Mouse (Mus musculus) forebrain, embryonic 16.5 days (tissue): Measurements from ENCODE around the gene Gm10306. TPM values are rescaled to one million over a fixed set of nuclear protein-coding genes. Genes with fewer than 3 reads are reported as not detected.

Experiments
- ATAC-seq: fragments of 200-750 bp; cut with Nextera tagmentation; 2 replicates; pipeline ENCODE4 v1.8.0; 2017; ENCODE audit warnings: mild to moderate bottlenecking, moderate library complexity
- H3K27ac ChIP-seq: fragments of 300-500 bp; sonication (generic); 2 replicates; pipeline ENCODE4 v1.5.1; 2014; ENCODE audit warnings: low read length, control low read depth
- H3K27me3 ChIP-seq: fragments of 300-500 bp; sonication (generic); replicated peaks from 2 replicates; pipeline ENCODE4 v1.6.1; 2014; ENCODE audit warnings: low read length; ENCODE audit not compliant: control insufficient read depth, insufficient read depth
- H3K36me3 ChIP-seq: fragments of 300-500 bp; sonication (generic); 2 replicates; pipeline ENCODE4 v1.6.1; 2014; ENCODE audit not compliant: control insufficient read depth, insufficient read depth
- H3K4me1 ChIP-seq: fragments of 300-500 bp; sonication (generic); replicated peaks from 2 replicates; pipeline ENCODE4 v1.6.1; 2014; ENCODE audit warnings: low read length; ENCODE audit not compliant: control insufficient read depth, insufficient read depth
- H3K4me2 ChIP-seq: fragments of 300-500 bp; sonication (generic); 2 replicates; pipeline ENCODE4 v1.6.1; 2014; ENCODE audit warnings: mild to moderate bottlenecking, low read length, control low read depth
- H3K4me3 ChIP-seq: fragments of 300-500 bp; sonication (generic); replicated peaks from 2 replicates; pipeline ENCODE4 v1.5.1; 2014; ENCODE audit warnings: mild to moderate bottlenecking, low read length, control low read depth
- H3K9ac ChIP-seq: fragments of 300-500 bp; sonication (generic); replicated peaks from 2 replicates; pipeline ENCODE4 v1.6.1; 2014; ENCODE audit warnings: low read depth, low read length, control low read depth
- H3K9me3 ChIP-seq: fragments of 300-500 bp; sonication (generic); 2 replicates; pipeline ENCODE4 v1.6.1; 2016; ENCODE audit warnings: low read length; ENCODE audit not compliant: control insufficient read depth
- WGBS: fragments of 180-500 bp; shearing (Covaris S2); extraction: QIAGEN DNeasy Blood & Tissue Kit; methylation state at CpG from one replicate; pipeline ENCODE4 v1.1.7; 2014; 5-methylcytosine and 5-hydroxymethylcytosine counted together
- polyA plus RNA-seq: library from polyadenylated mRNA; unstranded; fragments of >200 nt; fragmentation: Nextera tagmentation; extraction: Ambion mirVana; gene quantifications from 2 replicates; pipeline ENCODE4 v1.2.1, GENCODE M21; 2015

Gm10306 gene
- polyA plus RNA-seq, 1 experiment from 2014 or later, result not detected

- Histone ChIP-seq H3K9ac (peak overlapping the region; percentile 91), H3K9me3 (no peaks in the 10 kb centered on the region), H3K4me2 (peak overlapping the region; percentile 92), H3K36me3 (no peaks in the 10 kb centered on the region), H3K27me3 (no peaks in the 10 kb centered on the region), H3K4me1 (peaks cover 20% of the 10 kb centered on the region), H3K27ac (peak overlapping the region; percentile 94), H3K4me3 (peak overlapping the region; percentile 100)
- under 1% methylated on average over 32 of the region's 33 CpGs for WGBS
- no peak for ATAC-seq
These were observed 46.2 kb downstream of the Gm10306 start for GRCm38 (mm10) chr4:94602496-94603030.

DNA sequence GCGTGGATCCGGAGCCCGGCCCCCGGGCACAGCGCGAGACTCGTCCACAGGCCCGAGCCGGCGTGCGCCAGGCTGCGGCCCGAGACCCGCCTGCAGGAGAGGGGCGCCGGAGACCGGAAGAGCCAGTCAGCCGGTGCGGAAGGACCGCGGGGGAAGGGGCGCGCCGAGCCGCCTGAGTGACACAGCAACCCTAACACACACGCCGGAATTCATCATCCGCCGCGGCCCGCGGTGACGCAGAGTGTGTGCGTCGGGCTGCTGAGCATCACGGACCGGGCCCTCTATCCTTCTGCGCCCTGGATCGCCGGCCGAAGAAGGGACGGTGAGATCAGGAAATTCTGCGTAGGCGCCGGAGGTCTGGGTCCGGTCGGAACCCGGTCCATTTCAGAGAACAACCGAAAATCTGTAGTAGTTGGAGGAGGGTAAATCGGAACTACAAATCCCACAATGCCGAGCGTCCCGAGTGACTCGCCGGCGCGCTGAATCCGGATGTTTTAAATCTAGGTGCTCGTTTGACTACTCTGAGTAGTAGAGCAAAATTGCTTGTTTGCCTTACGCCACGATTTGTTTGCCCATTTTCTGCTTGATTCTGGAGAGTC is 46.8 kb downstream of the Gm10306 start, which contains the start of gene Plaa:
TSS of gene Plaa (minus strand) at position 214 of the 599 bp plus-strand sequence.
- WGBS, result 0% methylated on average over 49 of the region's 61 CpGs
- Histone ChIP-seq H3K4me1 (peaks cover 20% of the 10 kb centered on the region), H3K36me3 (no peaks in the 10 kb centered on the region), H3K4me3 (peak within 1 kb of the TSS; percentile 100), H3K9ac (peak within 1 kb of the TSS; percentile 91), H3K9me3 (no peaks in the 10 kb centered on the region), H3K27me3 (no peaks in the 10 kb centered on the region), H3K4me2 (peak within 1 kb of the TSS; percentile 97), H3K27ac (peak within 1 kb of the TSS; percentile 94)
- peak; percentile 100 for ATAC-seq

DNA sequence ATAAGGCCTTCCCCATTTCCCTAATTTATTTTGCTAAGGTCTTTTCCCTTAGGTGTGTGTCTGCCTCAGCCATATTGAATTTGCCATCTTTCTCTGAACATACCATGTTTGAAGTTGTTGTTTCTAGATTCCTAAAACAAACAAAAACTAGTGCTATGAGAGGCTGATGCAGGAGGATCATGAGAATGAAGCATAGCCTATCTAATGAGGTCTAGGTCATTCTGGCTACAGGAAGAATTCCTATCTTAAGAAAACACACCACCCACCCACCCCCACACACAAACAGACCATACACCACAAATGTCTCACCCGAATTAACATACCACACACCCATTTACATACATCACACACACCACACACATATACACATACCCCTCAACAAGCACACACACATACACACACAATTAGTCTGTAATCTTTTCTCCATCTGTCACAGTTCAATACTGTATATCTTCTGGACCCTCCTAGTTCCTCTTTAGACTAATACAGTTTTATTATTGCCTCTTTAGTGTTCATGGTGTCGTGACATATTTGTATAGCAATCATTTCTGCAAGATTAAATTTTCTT is 48.2 kb downstream of the Gm10306 start:
- H3K9me3 ChIP-seq, result no peaks in the 10 kb centered on the region
- H3K36me3 ChIP-seq, result no peaks in the 10 kb centered on the region
- H3K4me1 ChIP-seq, result peaks cover 20% of the 10 kb centered on the region
- H3K4me3 ChIP-seq, result no peak overlapping the region
- 94% methylated on average over 2 of the region's 2 CpGs for WGBS
- no peaks in the 10 kb centered on the region for H3K27me3 ChIP-seq
- no peak overlapping the region for H3K4me2 ChIP-seq
- no peak overlapping the region for H3K27ac ChIP-seq
- no peak for ATAC-seq
- H3K9ac ChIP-seq, result no peak overlapping the region

DNA sequence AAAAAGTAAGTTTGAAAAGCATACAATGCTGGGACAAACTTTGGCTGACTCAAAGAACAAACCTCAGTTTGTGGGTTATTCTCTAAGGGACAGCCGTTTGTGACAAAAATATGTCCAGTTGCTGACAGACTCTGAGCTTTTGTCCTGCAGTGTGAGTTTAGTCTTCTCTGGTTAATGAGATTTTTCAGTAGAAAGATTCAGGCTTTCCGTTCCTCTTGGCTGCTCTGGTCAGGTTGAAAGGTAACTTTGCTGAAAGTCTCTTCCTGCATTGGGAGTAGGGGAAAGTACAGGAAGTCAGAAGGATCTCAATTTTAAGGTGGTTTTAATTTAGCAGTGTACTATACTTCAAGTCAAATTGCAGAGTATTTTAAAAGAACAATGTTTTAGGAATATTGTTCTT is 49.2 kb downstream of the Gm10306 start:
- H3K4me1 ChIP-seq, result peaks cover 17% of the 10 kb centered on the region
- H3K27me3 ChIP-seq, result no peaks in the 10 kb centered on the region
- no peak for ATAC-seq
- H3K4me2 ChIP-seq, result no peak overlapping the region
- no peak overlapping the region for H3K27ac ChIP-seq
- 87% methylated on average over 2 of the region's 2 CpGs for WGBS
- H3K9ac ChIP-seq, result no peak overlapping the region
- H3K9me3 ChIP-seq, result no peaks in the 10 kb centered on the region
- H3K4me3 ChIP-seq, result no peak overlapping the region
- H3K36me3 ChIP-seq, result no peaks in the 10 kb centered on the region

Other genes with a start within 250 kb of the Gm10306 start
- gene Caap1, start 250 bp downstream of the Gm10306 start, polyA plus RNA-seq, result 18.7 and 21.8 TPM in 2 replicates
- gene Plaa, start 46.7 kb downstream of the Gm10306 start, polyA plus RNA-seq, result 80.3 and 84.1 TPM in 2 replicates
- 26.2 and 26.8 TPM in 2 replicates for gene Ift74, start 57.9 kb downstream of the Gm10306 start, polyA plus RNA-seq
- gene Lrrc19, start 93.6 kb downstream of the Gm10306 start, polyA plus RNA-seq, result 0.35 and 0.36 TPM in 2 replicates
- gene Tek, start 182.7 kb downstream of the Gm10306 start, polyA plus RNA-seq, result 9.7 and 10.4 TPM in 2 replicates